ENCODE assay signal across 7 mouse cellular contexts in the genomic region with DNA sequence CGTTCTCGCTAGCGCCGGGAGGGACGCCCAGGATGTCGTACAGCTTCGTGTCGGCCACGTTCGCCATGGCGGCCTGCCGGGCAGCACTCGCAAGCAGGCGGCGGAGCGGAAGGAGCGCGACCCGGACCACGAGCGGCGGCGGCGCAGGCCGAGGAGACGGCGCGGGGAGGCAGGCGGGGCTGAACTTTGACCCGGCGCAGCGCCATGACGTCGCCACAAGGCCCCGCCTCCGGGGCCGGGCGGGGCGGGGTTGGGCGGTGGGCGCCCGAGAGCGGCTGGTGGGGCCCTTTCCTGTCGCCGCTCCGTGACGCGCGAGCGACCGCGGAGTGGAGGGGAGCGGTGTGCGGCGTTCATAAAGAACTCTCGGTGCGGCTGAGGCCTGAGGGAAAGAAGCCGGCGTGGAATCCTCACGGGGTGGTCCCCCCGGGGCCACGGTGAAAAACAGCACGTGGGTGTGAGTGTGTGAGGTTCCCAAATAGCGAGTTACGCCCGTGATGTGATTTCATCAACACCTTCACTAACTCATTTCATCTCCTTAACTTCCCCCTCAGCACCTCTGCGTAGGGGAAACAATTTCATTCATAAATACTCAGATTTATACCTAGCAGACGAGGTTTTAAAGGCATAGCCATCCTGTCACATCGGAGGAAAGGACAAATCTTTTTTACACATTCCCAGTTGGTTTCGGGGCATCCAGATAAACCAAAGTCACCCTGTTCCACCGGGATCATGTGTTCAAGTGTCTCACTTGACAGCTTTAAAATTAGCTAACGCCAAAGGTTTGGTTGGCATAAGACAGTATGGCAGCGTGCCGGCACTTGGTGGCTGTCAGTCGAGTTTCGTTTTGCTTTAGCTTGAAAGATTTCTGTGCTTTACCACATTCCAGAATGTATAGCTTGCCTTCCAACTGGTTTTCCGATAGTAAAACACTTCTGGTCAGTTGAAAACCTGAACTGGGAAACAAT. TPM values are rescaled to one million over a fixed set of nuclear protein-coding genes. Genes with fewer than 3 reads are reported as not detected.
DNase-seq lines count a peak whose midpoint lies in the region; ATAC-seq and TF ChIP-seq lines count a peak whose summit lies in the region.

A gene (minus strand): TSS at position 164 of the 965 bp plus-strand sequence.

- peak within 1 kb of the TSS; percentile 92 for H3K27ac ChIP-seq in embryonic facial prominence, embryonic 10.5 days (replicated peaks)
- peak within 1 kb of the TSS; percentile 96 for H3K27ac ChIP-seq in limb, embryonic 10.5 days
- H3K27ac ChIP-seq in midbrain, embryonic 13.5 days, result peak within 1 kb of the TSS; percentile 93
- peak within 1 kb of the TSS; percentile 96 for H3K27ac ChIP-seq in spleen, adult 2 months (ENCODE audit: insufficient read depth, low read length)

- H3K4me1 ChIP-seq in embryonic facial prominence, embryonic 10.5 days, result peaks cover 25% of the 10 kb centered on the region; the same call in 1 of the 2 replicates
- H3K4me1 ChIP-seq in limb, embryonic 10.5 days, result peaks cover 16% of the 10 kb centered on the region
- peaks cover 29% of the 10 kb centered on the region for H3K4me1 ChIP-seq in midbrain, embryonic 13.5 days (replicated peaks)
- peaks cover 6% of the 10 kb centered on the region for H3K4me1 ChIP-seq in spleen, adult 2 months (ENCODE audit: control insufficient read depth, insufficient read depth, insufficient read length)

- H3K9ac ChIP-seq in midbrain, embryonic 13.5 days (replicated peaks), result peak within 1 kb of the TSS; percentile 93

- H3K36me3 ChIP-seq in embryonic facial prominence, embryonic 10.5 days (replicated peaks), result peaks cover 28% of the 10 kb centered on the region
- H3K36me3 ChIP-seq in limb, embryonic 10.5 days, result peaks cover 32% of the 10 kb centered on the region
- peaks cover 19% of the 10 kb centered on the region for H3K36me3 ChIP-seq in midbrain, embryonic 13.5 days
- peaks cover 7% of the 10 kb centered on the region for H3K36me3 ChIP-seq in spleen, adult 2 months (ENCODE audit: control insufficient read depth, insufficient read depth, low read length)

- no peaks in the 10 kb centered on the region for H3K9me3 ChIP-seq in embryonic facial prominence, embryonic 10.5 days
- H3K9me3 ChIP-seq in limb, embryonic 10.5 days (replicated peaks), result no peaks in the 10 kb centered on the region
- H3K9me3 ChIP-seq in midbrain, embryonic 13.5 days, result no peaks in the 10 kb centered on the region

- WGBS in embryonic facial prominence, embryonic 10.5 days, result 1% methylated on average over 75 of the region's 77 CpGs
- 1% methylated on average over 77 of the region's 77 CpGs for WGBS in limb, embryonic 10.5 days
- WGBS in midbrain, embryonic 13.5 days, result under 1% methylated on average over 65 of the region's 77 CpGs
- WGBS in spleen, adult 2 months, result 1% methylated on average over 77 of the region's 77 CpGs

- H3K4me3 ChIP-seq in embryonic facial prominence, embryonic 10.5 days, result peak within 1 kb of the TSS; percentile 93
- H3K4me3 ChIP-seq in limb, embryonic 10.5 days, result peak within 1 kb of the TSS; percentile 95
- peak within 1 kb of the TSS; percentile 98 for H3K4me3 ChIP-seq in midbrain, embryonic 13.5 days (replicated peaks)
- H3K4me3 ChIP-seq in spleen, adult 2 months (ENCODE audit: extremely low read depth, insufficient read depth, insufficient read length), result peak within 1 kb of the TSS; percentile 99

- peak within 1 kb of the TSS; percentile 92 for H3K4me2 ChIP-seq in midbrain, embryonic 13.5 days (replicated peaks)

- TF ChIP-seq CTCF in spleen, adult 2 months (IDR thresholded peaks at IDR 0.05; ENCODE audit: extremely low read depth, insufficient read depth, insufficient read length, insufficient replicate concordance), result no peak

- DNase-seq in adrenal gland, postnatal 14 days, result peak; percentile 95
- peak; percentile 94 for DNase-seq in embryonic facial prominence, embryonic 10.5 days (ENCODE audit: low spot score)
- DNase-seq in kidney, adult 11 months, result peak; percentile 80
- DNase-seq in limb, embryonic 10.5 days (ENCODE audit: low spot score), result peak; percentile 95
- DNase-seq in spleen, adult 2 months (ENCODE audit: low read depth in 1 of 2, low spot score in 2 of 2), result peak; percentile 73 to 85

- peak; percentile 72 for ATAC-seq in granulocyte monocyte progenitor cell, adult 5-6 weeks (replicated peaks; ENCODE audit: poor library complexity, severe bottlenecking)
- ATAC-seq in midbrain, embryonic 13.5 days, result peak; percentile 94

- TF ChIP-seq POLR2A in spleen, adult 2 months (IDR thresholded peaks at IDR 0.05; ENCODE audit: low read depth, low read length), result peak; percentile 83

- no peaks in the 10 kb centered on the region for H3K27me3 ChIP-seq in embryonic facial prominence, embryonic 10.5 days (replicated peaks; ENCODE audit: low read depth, poor library complexity, severe bottlenecking)
- H3K27me3 ChIP-seq in limb, embryonic 10.5 days (ENCODE audit: low read depth, poor library complexity, severe bottlenecking), result no peaks in the 10 kb centered on the region
- H3K27me3 ChIP-seq in midbrain, embryonic 13.5 days, result no peaks in the 10 kb centered on the region
- no peaks in the 10 kb centered on the region for H3K27me3 ChIP-seq in spleen, adult 2 months (ENCODE audit: control insufficient read depth, insufficient read depth, low read length)

RNA-seq across cellular contexts. Expression of the gene that starts here (rescaled TPM):
- total RNA-seq in adrenal gland, postnatal 14 days (2021), result 148 and 164 TPM in 2 replicates
- polyA plus RNA-seq in embryonic facial prominence, embryonic 10.5 days (2016; fragmentation: Nextera tagmentation; extraction: Ambion mirVana), result 198 and 212 TPM in 2 replicates
- total RNA-seq in granulocyte monocyte progenitor cell, adult 5-6 weeks (2014; fragmentation: Nextera tagmentation), result 86.8 and 101 TPM in 2 replicates
- total RNA-seq in granulocyte monocyte progenitor cell, adult 5-6 weeks (2017), result 128 and 137 TPM in 2 replicates
- polyA plus RNA-seq in limb, embryonic 10.5 days (2016; fragmentation: Nextera tagmentation; extraction: Ambion mirVana), result 193 and 220 TPM in 2 replicates
- 172 and 183 TPM in 2 replicates for polyA plus RNA-seq in midbrain, embryonic 13.5 days (2015; fragmentation: Nextera tagmentation; extraction: Ambion mirVana)
- 6.0 and 8.5 TPM in 2 replicates for polyA plus RNA-seq in spleen, adult 2 months (2012; rRNA removed)

Comparison
In these comparisons a context has a peak if more than half of its experiments do, and no peak if none do; other contexts are left out.
1. Peak in every context shown above with its lines: DNase-seq, ATAC-seq, H3K4me3 ChIP-seq and H3K27ac ChIP-seq.
2. RNA of the gene that starts here (polyA plus RNA-seq): 198 to 212 TPM in embryonic facial prominence, embryonic 10.5 days, 193 to 220 TPM in limb, embryonic 10.5 days and 172 to 183 TPM in midbrain, embryonic 13.5 days; 6.0 to 8.5 TPM in spleen, adult 2 months; every median in the first group is over 10 times any median in the second.